In genomic region chr2:114520414-114520813, GRCm38 (mm10) we compare ENCODE assay signal across 24 mouse cellular contexts.
DNase-seq lines count a peak whose midpoint lies in the region; ATAC-seq and TF ChIP-seq lines count a peak whose summit lies in the region.
"Had no signal": no experiment of that assay in that cellular context is flagged by ENCODE, and none has a peak within 500 bp of the region (broad histone marks: within the 10 kb centered on the region; RNA-seq: fewer than 3 reads in every experiment).

No protein-coding gene starts in this region.

- ATAC-seq in embryonic facial prominence, embryonic 14.5 days (ENCODE audit: low read depth): no peak
- peak; percentile 43; the same call in 1 of the 2 replicates for ATAC-seq in forebrain, embryonic 16.5 days
- ATAC-seq in forebrain, embryonic 13.5 days: no peak
- ATAC-seq in midbrain, postnatal 0 days (ENCODE audit: low FRiP score): no peak
- ATAC-seq in midbrain, embryonic 13.5 days: no peak
- ATAC-seq: CD4-positive, CD25-positive, alpha-beta regulatory T cell, adult 4 months; intestine, postnatal 0 days had no signal

- H3K9me3 ChIP-seq in embryonic facial prominence, embryonic 14.5 days (ENCODE audit: control insufficient read depth, low read length): no peaks in the 10 kb centered on the region
- no peaks in the 10 kb centered on the region for H3K9me3 ChIP-seq in embryonic facial prominence, embryonic 10.5 days
- H3K9me3 ChIP-seq in forebrain, embryonic 16.5 days (ENCODE audit: control insufficient read depth, low read length): no peaks in the 10 kb centered on the region
- no peaks in the 10 kb centered on the region for H3K9me3 ChIP-seq in forebrain, embryonic 13.5 days (replicated peaks)
- H3K9me3 ChIP-seq in midbrain, postnatal 0 days (ENCODE audit: low read length): no peaks in the 10 kb centered on the region
- no peaks in the 10 kb centered on the region for H3K9me3 ChIP-seq in midbrain, embryonic 13.5 days
- H3K9me3 ChIP-seq: embryonic facial prominence, embryonic 13.5 days; heart, embryonic 12.5 days; heart, embryonic 15.5 days; hindbrain, embryonic 10.5 days; hindbrain, embryonic 13.5 days had no signal

- H3K4me3 ChIP-seq in embryonic facial prominence, embryonic 14.5 days (ENCODE audit: low read depth, low read length): no peak overlapping the region
- no peak overlapping the region for H3K4me3 ChIP-seq in embryonic facial prominence, embryonic 10.5 days
- no peak overlapping the region for H3K4me3 ChIP-seq in forebrain, embryonic 16.5 days (replicated peaks; ENCODE audit: low read length)
- no peak overlapping the region for H3K4me3 ChIP-seq in forebrain, embryonic 13.5 days
- H3K4me3 ChIP-seq in midbrain, postnatal 0 days (ENCODE audit: low read depth, low read length): no peak overlapping the region
- no peak overlapping the region for H3K4me3 ChIP-seq in midbrain, embryonic 13.5 days (replicated peaks)
- H3K4me3 ChIP-seq: embryonic facial prominence, embryonic 13.5 days; heart, embryonic 12.5 days; heart, embryonic 15.5 days; hindbrain, embryonic 10.5 days; hindbrain, embryonic 13.5 days had no signal

- 76% methylated on average over 5 of the region's 5 CpGs for whole genome bisulfite sequencing in embryonic facial prominence, embryonic 14.5 days
- 90% methylated on average over 5 of the region's 5 CpGs for WGBS in embryonic facial prominence, embryonic 10.5 days
- 58% methylated on average over 5 of the region's 5 CpGs for WGBS in forebrain, embryonic 16.5 days
- 75% methylated on average over 5 of the region's 5 CpGs for WGBS in forebrain, embryonic 13.5 days
- 85% methylated on average over 5 of the region's 5 CpGs for WGBS in midbrain, postnatal 0 days
- 91% methylated on average over 5 of the region's 5 CpGs for WGBS in midbrain, embryonic 13.5 days

- H3K36me3 ChIP-seq in embryonic facial prominence, embryonic 14.5 days (ENCODE audit: control insufficient read depth, insufficient read depth, low read length): no peaks in the 10 kb centered on the region
- H3K36me3 ChIP-seq in embryonic facial prominence, embryonic 10.5 days (replicated peaks): no peaks in the 10 kb centered on the region
- H3K36me3 ChIP-seq in forebrain, embryonic 16.5 days (ENCODE audit: control insufficient read depth, insufficient read depth): no peaks in the 10 kb centered on the region
- no peaks in the 10 kb centered on the region for H3K36me3 ChIP-seq in forebrain, embryonic 13.5 days (ENCODE audit: poor library complexity, severe bottlenecking)
- H3K36me3 ChIP-seq in midbrain, postnatal 0 days (ENCODE audit: insufficient read depth, low read length): no peaks in the 10 kb centered on the region
- no peaks in the 10 kb centered on the region for H3K36me3 ChIP-seq in midbrain, embryonic 13.5 days
- H3K36me3 ChIP-seq: embryonic facial prominence, embryonic 13.5 days; heart, embryonic 15.5 days; hindbrain, embryonic 10.5 days; hindbrain, embryonic 13.5 days had no signal

- H3K27me3 ChIP-seq in embryonic facial prominence, embryonic 14.5 days (replicated peaks; ENCODE audit: control insufficient read depth, insufficient read depth, low read length): no peaks in the 10 kb centered on the region
- no peaks in the 10 kb centered on the region for H3K27me3 ChIP-seq in embryonic facial prominence, embryonic 10.5 days (replicated peaks; ENCODE audit: low read depth, poor library complexity, severe bottlenecking)
- no peaks in the 10 kb centered on the region for H3K27me3 ChIP-seq in forebrain, embryonic 16.5 days (replicated peaks; ENCODE audit: control insufficient read depth, insufficient read depth, low read length)
- no peaks in the 10 kb centered on the region for H3K27me3 ChIP-seq in forebrain, embryonic 13.5 days
- H3K27me3 ChIP-seq in midbrain, postnatal 0 days (ENCODE audit: insufficient read depth, low read length): no peaks in the 10 kb centered on the region
- no peaks in the 10 kb centered on the region for H3K27me3 ChIP-seq in midbrain, embryonic 13.5 days
- H3K27me3 ChIP-seq: embryonic facial prominence, embryonic 13.5 days; heart, embryonic 12.5 days; heart, embryonic 15.5 days; hindbrain, embryonic 13.5 days had no signal

- no peak overlapping the region for H3K9ac ChIP-seq in embryonic facial prominence, embryonic 14.5 days (ENCODE audit: low read depth, low read length)
- no peak overlapping the region for H3K9ac ChIP-seq in forebrain, embryonic 16.5 days (replicated peaks; ENCODE audit: low read depth, low read length)
- H3K9ac ChIP-seq in forebrain, embryonic 13.5 days: no peak overlapping the region
- no peak overlapping the region for H3K9ac ChIP-seq in midbrain, postnatal 0 days (replicated peaks; ENCODE audit: low read length, poor library complexity, severe bottlenecking)
- H3K9ac ChIP-seq in midbrain, embryonic 13.5 days (replicated peaks): no peak overlapping the region
- H3K9ac ChIP-seq: embryonic facial prominence, embryonic 13.5 days; heart, embryonic 12.5 days; heart, embryonic 15.5 days; hindbrain, embryonic 13.5 days had no signal

- H3K4me1 ChIP-seq in embryonic facial prominence, embryonic 14.5 days (ENCODE audit: control insufficient read depth, insufficient read depth, low read length): no peaks in the 10 kb centered on the region
- H3K4me1 ChIP-seq in embryonic facial prominence, embryonic 10.5 days: no peaks in the 10 kb centered on the region
- 0 out of 2 replicates have a peak, but pooled peaks cover 3% of the 10 kb centered on the region for H3K4me1 ChIP-seq in forebrain, embryonic 16.5 days (replicated peaks; ENCODE audit: control insufficient read depth, insufficient read depth, low read length)
- no peaks in the 10 kb centered on the region for H3K4me1 ChIP-seq in forebrain, embryonic 13.5 days
- no peaks in the 10 kb centered on the region for H3K4me1 ChIP-seq in midbrain, postnatal 0 days (ENCODE audit: insufficient read depth, low read length)
- no peaks in the 10 kb centered on the region for H3K4me1 ChIP-seq in midbrain, embryonic 13.5 days (replicated peaks)
- H3K4me1 ChIP-seq: embryonic facial prominence, embryonic 13.5 days; heart, embryonic 12.5 days; heart, embryonic 15.5 days; hindbrain, embryonic 10.5 days; hindbrain, embryonic 13.5 days had no signal

- no peak for TF ChIP-seq CTCF in midbrain, postnatal 0 days (IDR thresholded peaks at IDR 0.05)

- DNase-seq in embryonic facial prominence, embryonic 14.5 days (ENCODE audit: low spot score): peak; percentile 10
- no peak for DNase-seq in embryonic facial prominence, embryonic 10.5 days (ENCODE audit: low spot score)
- DNase-seq in midbrain, postnatal 0 days (ENCODE audit: low spot score): peak; percentile 11
- DNase-seq in right cerebral cortex, postnatal 4 days: no peak
- DNase-seq: adrenal gland, adult 2 months; adrenal gland, postnatal 14 days; cerebellum, adult 11 months; cerebellum, adult 8-10 months; cerebellum, postnatal 25 days; gastrocnemius, postnatal 25 days; heart, adult 18-20 months; heart, postnatal 10 days; heart, postnatal 36 days; kidney, adult 2 months had no signal

- H3K4me2 ChIP-seq in embryonic facial prominence, embryonic 14.5 days (ENCODE audit: low read depth, low read length): no peak overlapping the region
- no peak overlapping the region for H3K4me2 ChIP-seq in forebrain, embryonic 16.5 days (ENCODE audit: low read length)
- H3K4me2 ChIP-seq in forebrain, embryonic 13.5 days: no peak overlapping the region
- H3K4me2 ChIP-seq in midbrain, postnatal 0 days (ENCODE audit: low read depth, low read length, poor library complexity, severe bottlenecking): no peak overlapping the region
- H3K4me2 ChIP-seq in midbrain, embryonic 13.5 days (replicated peaks): no peak overlapping the region
- H3K4me2 ChIP-seq: embryonic facial prominence, embryonic 13.5 days; heart, embryonic 12.5 days; heart, embryonic 15.5 days; hindbrain, embryonic 13.5 days had no signal

- H3K27ac ChIP-seq in embryonic facial prominence, embryonic 14.5 days (replicated peaks; ENCODE audit: low read depth, low read length): no peak overlapping the region
- no peak overlapping the region for H3K27ac ChIP-seq in embryonic facial prominence, embryonic 10.5 days (replicated peaks)
- no peak overlapping the region for H3K27ac ChIP-seq in forebrain, embryonic 16.5 days (ENCODE audit: low read length)
- no peak overlapping the region for H3K27ac ChIP-seq in forebrain, embryonic 13.5 days
- H3K27ac ChIP-seq in midbrain, postnatal 0 days (ENCODE audit: low read depth, low read length): no peak overlapping the region
- H3K27ac ChIP-seq in midbrain, embryonic 13.5 days: no peak overlapping the region
- H3K27ac ChIP-seq: embryonic facial prominence, embryonic 13.5 days; heart, embryonic 15.5 days; hindbrain, embryonic 10.5 days; hindbrain, embryonic 13.5 days had no signal

Comparison
In these comparisons a context has a peak if more than half of its experiments do, and no peak if none do; other contexts are left out.
1. DNase-seq: peak in embryonic facial prominence, embryonic 14.5 days (single experiment) and midbrain, postnatal 0 days (single experiment); none in embryonic facial prominence, embryonic 10.5 days (single experiment) and right cerebral cortex, postnatal 4 days (single experiment).